Mouse (Mus musculus) spleen, adult 2 months (tissue): ENCODE measurements around the gene 6330409D20Rik. TPM values are rescaled to one million over a fixed set of nuclear protein-coding genes. Genes with fewer than 3 reads are reported as not detected.

Experiments used
- DNase-seq, 2 experiments: peaks; one replicate each; pipeline versions ENCODE4 v3.0.0 to v3.0.0-alpha.2; 2012 to 2021; ENCODE audit warnings: low spot score in 2 of 2, low read depth in 1 of 2
- H3K27ac ChIP-seq: fragments of 200-500 bp; 2 replicates; pipeline ENCODE4 v1.5.1; 2012; ENCODE audit warnings: low read length, inconsistent platforms; ENCODE audit not compliant: insufficient read depth
- H3K27me3 ChIP-seq: fragments of 200-500 bp; 2 replicates; pipeline ENCODE4 v1.6.1; 2012; ENCODE audit warnings: mild to moderate bottlenecking, moderate library complexity, low read length, inconsistent platforms; ENCODE audit not compliant: control insufficient read depth, insufficient read depth
- H3K36me3 ChIP-seq: fragments of 200-500 bp; 2 replicates; pipeline ENCODE4 v1.6.1; 2012; ENCODE audit warnings: mild to moderate bottlenecking, low read length, inconsistent platforms; ENCODE audit not compliant: control insufficient read depth, insufficient read depth
- H3K4me1 ChIP-seq: fragments of 200-500 bp; 2 replicates; pipeline ENCODE4 v1.6.1; 2011; ENCODE audit warnings: inconsistent platforms; ENCODE audit not compliant: control insufficient read depth, insufficient read depth, insufficient read length
- H3K4me3 ChIP-seq: fragments of 200-500 bp; 2 replicates; pipeline ENCODE4 v1.5.1; 2011; ENCODE audit warnings: mild to moderate bottlenecking, inconsistent platforms; ENCODE audit not compliant: insufficient read depth, insufficient read length; ENCODE audit errors: extremely low read depth
- CTCF ChIP-seq: fragments of 200-500 bp; IDR thresholded peaks from 2 replicates; pipeline ENCODE4 v1.5.1; 2011; ENCODE audit warnings: mild to moderate bottlenecking, inconsistent platforms; ENCODE audit not compliant: insufficient read depth, insufficient read length, insufficient replicate concordance; ENCODE audit errors: extremely low read depth
- POLR2A ChIP-seq: fragments of 200-500 bp; IDR thresholded peaks from 2 replicates; pipeline ENCODE4 v1.6.1; 2011; ENCODE audit warnings: low read depth, low read length, inconsistent platforms
- WGBS: fragments of 180-500 bp; shearing (Covaris S2); methylation state at CpG from one replicate; pipeline ENCODE4 v1.1.7; 2018; 5-methylcytosine and 5-hydroxymethylcytosine counted together
- polyA plus RNA-seq: library from polyadenylated mRNA; depleted of rRNA; stranded (reverse); fragments of >200 nt; gene quantifications from 2 replicates; pipeline ENCODE4 v1.2.3, GENCODE M21; 2012

Gene 6330409D20Rik
- polyA plus RNA-seq, 1 experiment, result 0.28 TPM

DNA sequence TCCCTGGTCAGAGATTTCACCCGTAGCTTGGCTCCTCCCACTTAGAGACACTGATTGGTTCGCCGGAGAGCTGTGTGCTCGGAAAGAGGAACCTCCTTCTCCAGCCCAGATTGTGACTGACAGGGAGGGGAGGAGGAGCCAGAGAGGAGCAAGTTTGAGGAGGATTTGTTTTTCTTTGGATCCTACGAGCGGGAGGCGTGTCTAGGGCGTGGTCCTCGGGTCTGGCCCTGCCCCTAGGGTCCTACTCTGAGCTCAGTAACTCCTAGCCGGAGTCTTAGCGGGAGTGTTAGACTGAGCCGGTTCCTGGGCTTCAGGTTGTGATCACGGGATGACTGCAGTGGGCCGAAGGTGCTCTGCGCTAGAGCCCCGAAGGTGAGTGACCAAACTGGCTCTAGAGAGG lies 13.4 kb downstream of the 6330409D20Rik start:
- H3K27me3 ChIP-seq, result no peaks in the 10 kb centered on the region
- no peak for TF ChIP-seq CTCF
- TF ChIP-seq POLR2A, result no peak
- peak overlapping the region; percentile 37; the same call in 1 of the 2 replicates for H3K4me3 ChIP-seq
- peaks cover 24% of the 10 kb centered on the region; the same call in 1 of the 2 replicates for H3K4me1 ChIP-seq
- H3K36me3 ChIP-seq, result peaks cover 25% of the 10 kb centered on the region
- 6% methylated on average over 16 of the region's 16 CpGs for WGBS
- peak; percentile 71 to 72 for DNase-seq
- peak overlapping the region; percentile 59 for H3K27ac ChIP-seq

GRCm38 (mm10) chr2:32724832-32725790 lies 15.7 kb downstream of the 6330409D20Rik start:
- Histone ChIP-seq H3K4me3 (no peak overlapping the region), H3K4me1 (peaks cover 27% of the 10 kb centered on the region; the same call in 1 of the 2 replicates), H3K36me3 (peaks cover 16% of the 10 kb centered on the region), H3K27ac (peak overlapping the region; percentile 88), H3K27me3 (no peaks in the 10 kb centered on the region)
- TF ChIP-seq CTCF (no peak), POLR2A (no peak)
- peak in 1 of 2 experiments; percentile 32 for DNase-seq
- WGBS, result 70% methylated on average over 16 of the region's 16 CpGs

DNA sequence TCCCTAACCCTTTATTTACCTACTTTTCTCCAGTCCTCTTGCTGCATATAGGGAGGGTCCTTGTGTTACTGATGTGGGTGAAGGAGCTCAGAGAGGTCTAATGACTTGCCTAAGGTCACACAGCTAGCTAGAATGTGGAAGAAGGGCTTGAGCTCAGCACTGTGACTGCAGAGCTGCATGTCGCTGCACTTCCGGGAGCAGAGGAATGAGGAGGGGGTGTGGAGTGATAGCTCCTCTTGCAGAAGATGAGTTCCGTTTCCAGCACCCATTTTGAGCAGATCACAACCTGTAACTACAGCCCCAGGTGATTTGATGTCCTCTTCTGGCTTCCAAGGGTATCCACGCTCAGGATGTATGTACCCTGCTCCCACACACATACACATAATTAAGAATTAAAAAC lies 16.7 kb downstream of the 6330409D20Rik start:
- H3K27me3 ChIP-seq, result no peaks in the 10 kb centered on the region
- TF ChIP-seq CTCF (no peak), POLR2A (no peak)
- no peak overlapping the region for H3K4me3 ChIP-seq
- peaks cover 16% of the 10 kb centered on the region for H3K36me3 ChIP-seq
- H3K27ac ChIP-seq, result peak overlapping the region; percentile 1; the same call in 1 of the 2 replicates
- H3K4me1 ChIP-seq, result peaks cover 37% of the 10 kb centered on the region; the same call in 1 of the 2 replicates
- DNase-seq, result no peak
- 80% methylated on average over 4 of the region's 4 CpGs for WGBS

DNA sequence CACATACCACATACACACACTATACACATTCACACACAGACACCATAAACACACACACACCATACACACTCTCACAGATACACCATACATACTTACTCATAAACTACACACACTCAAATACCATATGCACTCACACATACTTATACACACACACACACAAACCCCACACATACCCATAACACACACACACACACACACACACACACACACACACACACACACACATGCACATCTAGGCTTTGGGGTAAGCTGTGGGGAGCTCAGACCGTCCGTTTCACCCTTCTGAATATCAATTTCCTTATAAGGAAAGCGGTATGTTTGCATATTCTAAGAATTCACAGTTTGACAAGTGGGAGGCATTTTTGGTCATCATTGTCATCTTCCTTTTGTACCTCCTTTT lies 18.2 kb downstream of the 6330409D20Rik start:
- Histone ChIP-seq H3K27ac (peak overlapping the region; percentile 93), H3K4me1 (peaks cover 32% of the 10 kb centered on the region; the same call in 1 of the 2 replicates), H3K36me3 (peaks cover 12% of the 10 kb centered on the region), H3K27me3 (no peaks in the 10 kb centered on the region), H3K4me3 (peak overlapping the region; percentile 75)
- 14% methylated on average over 3 of the region's 3 CpGs for WGBS
- TF ChIP-seq CTCF (no peak), POLR2A (no peak)
- DNase-seq, result no peak

GRCm38 (mm10) chr2:32722046-32722445 lies 18.8 kb downstream of the 6330409D20Rik start:
- no peaks in the 10 kb centered on the region for H3K27me3 ChIP-seq
- WGBS, result 8% methylated on average over 6 of the region's 6 CpGs
- H3K36me3 ChIP-seq, result peaks cover 12% of the 10 kb centered on the region
- peak overlapping the region; percentile 75 for H3K4me3 ChIP-seq
- peak overlapping the region; percentile 93 for H3K27ac ChIP-seq
- DNase-seq, result no peak
- peaks cover 31% of the 10 kb centered on the region; the same call in 1 of the 2 replicates for H3K4me1 ChIP-seq
- no peak for TF ChIP-seq POLR2A
- TF ChIP-seq CTCF, result no peak

GRCm38 (mm10) chr2:32720681-32721229 lies 20.1 kb downstream of the 6330409D20Rik start, which contains the start of gene Sh2d3c:
TSS of gene Sh2d3c (plus strand) at chr2:32721055.
- no peak for TF ChIP-seq CTCF
- TF ChIP-seq POLR2A, result peak; percentile 32; the same call in 1 of the 2 replicates
- peak in 1 of 2 experiments; percentile 70 for DNase-seq
- peak within 1 kb of the TSS; percentile 75 for H3K4me3 ChIP-seq

GRCm38 (mm10) chr2:32720053-32720452 lies 20.8 kb downstream of the 6330409D20Rik start:
- Histone ChIP-seq H3K27ac (peak overlapping the region; percentile 93), H3K4me1 (peaks cover 33% of the 10 kb centered on the region; the same call in 1 of the 2 replicates), H3K4me3 (peak overlapping the region; percentile 5; the same call in 1 of the 2 replicates), H3K36me3 (peaks cover 3% of the 10 kb centered on the region), H3K27me3 (no peaks in the 10 kb centered on the region)
- no peak for DNase-seq
- TF ChIP-seq POLR2A (no peak), CTCF (no peak)
- 52% methylated on average over 3 of the region's 3 CpGs for WGBS

More at GRCm38 (mm10) chr2:32720681-32721229, 20.1 kb downstream of the 6330409D20Rik start, which contains the start of gene Sh2d3c:
- Histone ChIP-seq H3K4me1 (peaks cover 29% of the 10 kb centered on the region; the same call in 1 of the 2 replicates), H3K27me3 (no peaks in the 10 kb centered on the region), H3K36me3 (peaks cover 6% of the 10 kb centered on the region), H3K27ac (peak within 1 kb of the TSS; percentile 93)
- WGBS, result 3% methylated on average over 8 of the region's 8 CpGs
